Mouse (Mus musculus) liver, embryonic 14.5 days (tissue): ENCODE results near the gene Cxcr5.

ENCODE experiments used
- CTCF ChIP-seq: IDR thresholded peaks from 2 replicates; pipeline ENCODE4 v1.5.1; 2016; ENCODE audit warnings: antibody characterized with exemption, low read depth, control low read depth
- EP300 ChIP-seq: IDR thresholded peaks from 2 replicates; pipeline ENCODE4 v1.6.1; 2016; ENCODE audit warnings: antibody characterized with exemption, low read depth

- TF ChIP-seq CTCF (no peak), EP300 (no peak)
These were observed 61.5 kb downstream of the Cxcr5 start for GRCm38 (mm10) chr9:44500163-44500533.
